Mouse (Mus musculus) gonadal fat pad, adult 2 months (tissue): ENCODE results near the gene Thbs3. TPM values are rescaled to one million over a fixed set of nuclear protein-coding genes. Genes with fewer than 3 reads are reported as not detected.
A peak's percentile ranks its signal among the peaks of the same experiment; 100 is the strongest.

Experiments
- DNase-seq: peaks from one replicate; pipeline ENCODE4 v3.0.0-alpha.2; 2012; ENCODE audit warnings: low read depth
- polyA plus RNA-seq: library from polyadenylated mRNA; depleted of rRNA; stranded (reverse); fragments of >200 nt; gene quantifications from 2 replicates; pipeline ENCODE4 v1.2.3, GENCODE M21; 2012; rRNA removed

The Thbs3 gene
- polyA plus RNA-seq, 1 experiment: 40.7 TPM

GRCm38 (mm10) chr3:89251365-89251895, 36.5 kb downstream of the Thbs3 start:
- no peak for DNase-seq

GRCm38 (mm10) chr3:89254994-89255393, 40.0 kb downstream of the Thbs3 start:
- DNase-seq: no peak

- DNase-seq: no peak
Measured at GRCm38 (mm10) chr3:89256177-89256576, 41.2 kb downstream of the Thbs3 start.

- no peak for DNase-seq
Measured at GRCm38 (mm10) chr3:89259076-89259475, 44.1 kb downstream of the Thbs3 start, which contains the start of gene Dpm3. Dpm3 (plus strand) TSS chr3:89259358.

- DNase-seq: no peak
Measured at GRCm38 (mm10) chr3:89260211-89260610, 45.2 kb downstream of the Thbs3 start.

GRCm38 (mm10) chr3:89262417-89262816, 47.4 kb downstream of the Thbs3 start:
- no peak for DNase-seq

- peak; percentile 27 for DNase-seq
Measured at GRCm38 (mm10) chr3:89266439-89266893, 51.5 kb downstream of the Thbs3 start.

GRCm38 (mm10) chr3:89268916-89269315, 53.9 kb downstream of the Thbs3 start:
- no peak for DNase-seq

GRCm38 (mm10) chr3:89270051-89270755, 55.2 kb downstream of the Thbs3 start, which contains the start of gene Slc50a1:
Slc50a1 (minus strand) TSS chr3:89270570.
- DNase-seq: no peak

GRCm38 (mm10) chr3:89270891-89271290, 55.9 kb downstream of the Thbs3 start:
- peak; percentile 86 for DNase-seq

GRCm38 (mm10) chr3:89271760-89272159, 56.8 kb downstream of the Thbs3 start:
- DNase-seq: no peak

GRCm38 (mm10) chr3:89276061-89276460, 61.1 kb downstream of the Thbs3 start:
- no peak for DNase-seq

Other genes starting within 250 kb of the Thbs3 start
- gene Rusc1, start 121.9 kb upstream of the Thbs3 start, polyA plus RNA-seq: 38.4 and 45.6 TPM in 2 replicates
- not detected in 2 replicates for gene Gm43738, start 114.1 kb upstream of the Thbs3 start, polyA plus RNA-seq
- gene Fdps, start 113.2 kb upstream of the Thbs3 start, polyA plus RNA-seq: 187 and 221 TPM in 2 replicates
- 6.5 and 10.3 TPM in 2 replicates for gene Pklr, start 79.0 kb upstream of the Thbs3 start, polyA plus RNA-seq
- 0.77 and 1.1 TPM in 2 replicates for gene Hcn3, start 55.0 kb upstream of the Thbs3 start, polyA plus RNA-seq
- 67.9 and 68.0 TPM in 2 replicates for gene Clk2, start 50.4 kb upstream of the Thbs3 start, polyA plus RNA-seq
- 105 and 120 TPM in 2 replicates for gene Scamp3, start 37.7 kb upstream of the Thbs3 start, polyA plus RNA-seq
- gene Fam189b, start 32.0 kb upstream of the Thbs3 start, polyA plus RNA-seq: 12.9 and 14.1 TPM in 2 replicates
- gene Gba, start 12.3 kb upstream of the Thbs3 start, polyA plus RNA-seq: 140 and 143 TPM in 2 replicates
- gene Mtx1, start 11.9 kb downstream of the Thbs3 start, polyA plus RNA-seq: 150 and 153 TPM in 2 replicates
- 0.69 and 1.5 TPM in 2 replicates for gene Muc1, start 13.9 kb downstream of the Thbs3 start, polyA plus RNA-seq
- 120 and 144 TPM in 2 replicates for gene Krtcap2, start 30.8 kb downstream of the Thbs3 start, polyA plus RNA-seq
- gene Trim46, start 31.1 kb downstream of the Thbs3 start, polyA plus RNA-seq: 3.0 and 3.3 TPM in 2 replicates
- 481 and 623 TPM in 2 replicates for gene Dpm3, start 44.2 kb downstream of the Thbs3 start, polyA plus RNA-seq
- 264 and 294 TPM in 2 replicates for gene Slc50a1, start 55.4 kb downstream of the Thbs3 start, polyA plus RNA-seq
- 36.7 and 40.9 TPM in 2 replicates for gene Efna1, start 66.0 kb downstream of the Thbs3 start, polyA plus RNA-seq
- gene Efna3, start 107.8 kb downstream of the Thbs3 start, polyA plus RNA-seq: 5.2 and 7.3 TPM in 2 replicates
- gene Efna4, start 122.8 kb downstream of the Thbs3 start, polyA plus RNA-seq: 13.7 and 15.0 TPM in 2 replicates
- 170 and 223 TPM in 2 replicates for gene Adam15, start 134.8 kb downstream of the Thbs3 start, polyA plus RNA-seq
- gene Dcst2, start 146.8 kb downstream of the Thbs3 start, polyA plus RNA-seq: 2.5 and 3.1 TPM in 2 replicates
- 3.6 and 4.3 TPM in 2 replicates for gene Dcst1, start 150.1 kb downstream of the Thbs3 start, polyA plus RNA-seq
- gene Zbtb7b, start 179.6 kb downstream of the Thbs3 start, polyA plus RNA-seq: 71.3 and 87.9 TPM in 2 replicates
- not detected in 2 replicates for gene Lenep, start 187.6 kb downstream of the Thbs3 start, polyA plus RNA-seq
- gene Flad1, start 196.7 kb downstream of the Thbs3 start, polyA plus RNA-seq: 41.9 and 47.7 TPM in 2 replicates
- gene Cks1b, start 203.2 kb downstream of the Thbs3 start, polyA plus RNA-seq: 51.7 and 55.1 TPM in 2 replicates
- 114 and 118 TPM in 2 replicates for gene Shc1, start 203.3 kb downstream of the Thbs3 start, polyA plus RNA-seq
- 38.0 and 43.3 TPM in 2 replicates for gene Pygo2, start 215.0 kb downstream of the Thbs3 start, polyA plus RNA-seq
- gene Pbxip1, start 221.5 kb downstream of the Thbs3 start, polyA plus RNA-seq: 63.7 and 69.4 TPM in 2 replicates
- 75.1 and 82.0 TPM in 2 replicates for gene Pmvk, start 239.4 kb downstream of the Thbs3 start, polyA plus RNA-seq